Mouse (Mus musculus) brain, embryonic 14.5 days (tissue): Measurements from ENCODE around the gene Cacnb4.

Experiments used
- CTCF ChIP-seq: fragments of 200-500 bp; IDR thresholded peaks from 2 replicates; pipeline ENCODE4 v1.5.1; 2012; ENCODE audit warnings: inconsistent platforms, mild to moderate bottlenecking, moderate library complexity, borderline replicate concordance; ENCODE audit not compliant: insufficient read depth, insufficient read length; ENCODE audit errors: extremely low read depth
- POLR2A ChIP-seq: fragments of 200-500 bp; IDR thresholded peaks from 2 replicates; pipeline ENCODE4 v1.6.1; 2012; ENCODE audit warnings: mild to moderate bottlenecking, inconsistent platforms, borderline replicate concordance; ENCODE audit not compliant: poor library complexity, insufficient read depth, insufficient read length, severe bottlenecking; ENCODE audit errors: extremely low read depth

- TF ChIP-seq POLR2A (no peak), CTCF (no peak)
Measured at GRCm38 (mm10) chr2:52567421-52567820, 109.2 kb downstream of the Cacnb4 start.
